Mouse (Mus musculus) thymus, postnatal 25 days (tissue): ENCODE results near the gene Alb.

ENCODE experiments used
- DNase-seq: peaks from one replicate; pipeline ENCODE4 v3.0.0; 2022

The Alb gene

GRCm38 (mm10) chr5:90494308-90494707, 33.6 kb downstream of the Alb start:
- DNase-seq = no peak

- DNase-seq = no peak
These were observed 38.8 kb downstream of the Alb start for GRCm38 (mm10) chr5:90499509-90499908.

- peak; percentile 79 for DNase-seq
These were observed 40.0 kb downstream of the Alb start for GRCm38 (mm10) chr5:90500714-90501113.

GRCm38 (mm10) chr5:90501752-90502151, 41.1 kb downstream of the Alb start:
- no peak for DNase-seq

- no peak for DNase-seq
These were observed 44.0 kb downstream of the Alb start for GRCm38 (mm10) chr5:90504742-90505141.

GRCm38 (mm10) chr5:90506507-90506906, 45.8 kb downstream of the Alb start:
- no peak for DNase-seq

GRCm38 (mm10) chr5:90507411-90507949, 46.8 kb downstream of the Alb start:
- no peak for DNase-seq

GRCm38 (mm10) chr5:90509828-90510592, 49.3 kb downstream of the Alb start:
- DNase-seq = no peak

GRCm38 (mm10) chr5:90512288-90512955, 51.7 kb downstream of the Alb start:
- no peak for DNase-seq

GRCm38 (mm10) chr5:90515561-90515960, 54.9 kb downstream of the Alb start:
- no peak for DNase-seq

- no peak for DNase-seq
These were observed 57.8 kb downstream of the Alb start, which contains the start of gene Afm for GRCm38 (mm10) chr5:90518356-90519100. Gene Afm (plus strand): TSS chr5:90518932.
